Mouse (Mus musculus) embryonic facial prominence, embryonic 15.5 days (tissue): ENCODE results near the gene Tent4a. TPM values are rescaled to one million over a fixed set of nuclear protein-coding genes. Genes with fewer than 3 reads are reported as not detected.

Source experiments
- ATAC-seq: fragments of 200-750 bp; cut with Nextera tagmentation; 2 replicates; pipeline ENCODE4 v1.8.0; 2017; ENCODE audit warnings: low read depth, moderate TSS enrichment; ENCODE audit not compliant: insufficient number of reproducible peaks, low FRiP score, low TSS enrichment
- H3K27ac ChIP-seq: fragments of 300-500 bp; sonication (generic); replicated peaks from 2 replicates; pipeline ENCODE4 v1.5.1; 2015; ENCODE audit warnings: mild to moderate bottlenecking, inconsistent platforms
- H3K27me3 ChIP-seq: fragments of 300-500 bp; sonication (generic); 2 replicates; pipeline ENCODE4 v1.6.1; 2015; ENCODE audit warnings: inconsistent platforms
- H3K36me3 ChIP-seq: fragments of 300-500 bp; sonication (generic); 2 replicates; pipeline ENCODE4 v1.6.1; 2015; ENCODE audit warnings: mild to moderate bottlenecking, inconsistent platforms
- H3K4me1 ChIP-seq: fragments of 300-500 bp; sonication (generic); 2 replicates; pipeline ENCODE4 v1.6.1; 2015; ENCODE audit warnings: inconsistent platforms
- H3K4me2 ChIP-seq: fragments of 300-500 bp; sonication (generic); replicated peaks from 2 replicates; pipeline ENCODE4 v1.6.1; 2015; ENCODE audit warnings: mild to moderate bottlenecking, inconsistent platforms
- H3K4me3 ChIP-seq: fragments of 300-500 bp; sonication (generic); replicated peaks from 2 replicates; pipeline ENCODE4 v1.5.1; 2015; ENCODE audit warnings: mild to moderate bottlenecking, inconsistent platforms
- H3K9ac ChIP-seq: fragments of 300-500 bp; sonication (generic); 2 replicates; pipeline ENCODE4 v1.6.1; 2015; ENCODE audit warnings: inconsistent platforms
- H3K9me3 ChIP-seq: fragments of 300-500 bp; sonication (generic); replicated peaks from 2 replicates; pipeline ENCODE4 v1.6.1; 2016; ENCODE audit warnings: inconsistent platforms
- WGBS: fragments of 180-500 bp; shearing (Covaris S2); methylation state at CpG from one replicate; pipeline ENCODE4 v1.1.7; 2015; 5-methylcytosine and 5-hydroxymethylcytosine counted together
- polyA plus RNA-seq: library from polyadenylated mRNA; unstranded; fragments of >200 nt; fragmentation: Nextera tagmentation; extraction: Ambion mirVana; gene quantifications from 2 replicates; pipeline ENCODE4 v1.2.1, GENCODE M21; 2015

The Tent4a gene
- polyA plus RNA-seq, 1 experiment from 2014 or later: 6.0 TPM

DNA sequence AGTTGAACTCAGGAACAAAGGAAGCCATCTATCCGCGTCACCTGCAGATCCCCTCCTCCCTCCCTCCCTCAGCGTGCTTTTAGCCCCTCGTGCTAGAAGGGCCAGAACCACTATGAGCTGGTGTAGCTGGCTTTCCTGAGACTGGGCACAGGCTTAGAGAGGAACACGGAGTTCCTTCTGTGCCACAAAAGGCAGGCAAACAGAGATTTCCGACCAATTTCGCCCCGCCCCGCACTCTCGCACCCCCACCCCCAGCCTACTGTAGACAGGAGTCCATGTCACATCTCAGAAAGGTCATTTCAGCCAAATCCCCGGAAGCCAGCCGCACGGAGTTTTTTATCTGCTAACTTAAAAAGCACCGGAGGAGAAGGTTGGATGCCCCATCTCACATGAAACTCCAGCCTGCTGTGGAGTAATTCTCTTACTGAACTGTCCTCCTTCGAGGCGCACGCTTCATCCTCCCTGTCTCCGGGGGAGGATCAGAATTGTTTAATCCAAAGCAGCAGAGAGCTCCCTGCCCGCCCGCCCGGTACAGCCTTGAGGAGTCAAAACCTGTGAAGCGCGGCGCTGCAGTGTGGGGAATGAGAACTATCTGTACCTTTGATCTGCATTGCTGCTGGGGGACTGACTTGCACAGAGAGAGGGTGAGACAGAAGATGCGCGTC, 46.7 kb downstream of the Tent4a start:
- peak overlapping the region; percentile 17 for H3K4me3 ChIP-seq
- peaks cover 11% of the 10 kb centered on the region for H3K4me1 ChIP-seq
- no peak overlapping the region for H3K27ac ChIP-seq
- H3K36me3 ChIP-seq: no peaks in the 10 kb centered on the region
- H3K9ac ChIP-seq: no peak overlapping the region
- 2% methylated on average over 26 of the region's 26 CpGs for WGBS
- peak overlapping the region; percentile 44 for H3K4me2 ChIP-seq
- no peak for ATAC-seq
- H3K27me3 ChIP-seq: peaks cover 45% of the 10 kb centered on the region
- H3K9me3 ChIP-seq: no peaks in the 10 kb centered on the region

DNA sequence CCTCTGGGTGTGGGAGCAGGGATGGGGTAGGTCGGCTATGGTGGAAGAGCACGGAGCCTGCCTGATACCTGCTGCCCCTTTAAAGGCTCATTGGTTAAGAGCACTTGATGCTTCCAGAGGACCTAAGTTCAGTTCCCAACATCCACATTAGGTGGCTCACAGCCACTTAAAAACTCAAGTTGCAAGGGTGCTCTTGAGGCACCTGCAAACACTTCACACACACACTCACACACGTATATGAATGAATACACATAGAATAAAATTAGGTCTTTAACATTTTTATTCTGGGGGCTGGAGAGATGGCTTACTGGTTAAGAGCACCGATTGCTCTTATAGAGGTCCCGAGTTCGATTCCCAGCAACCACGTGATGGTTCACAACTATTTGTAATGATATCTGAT, 47.3 kb downstream of the Tent4a start:
- peak overlapping the region; percentile 17; the same call in 1 of the 2 replicates for H3K4me3 ChIP-seq
- H3K4me2 ChIP-seq: no peak overlapping the region; the same call in 1 of the 2 replicates
- H3K27ac ChIP-seq: no peak overlapping the region
- H3K9ac ChIP-seq: no peak overlapping the region
- peaks cover 48% of the 10 kb centered on the region for H3K27me3 ChIP-seq
- ATAC-seq: no peak
- no peaks in the 10 kb centered on the region for H3K9me3 ChIP-seq
- H3K36me3 ChIP-seq: no peaks in the 10 kb centered on the region
- H3K4me1 ChIP-seq: peaks cover 16% of the 10 kb centered on the region
- 82% methylated on average over 7 of the region's 7 CpGs for WGBS

DNA sequence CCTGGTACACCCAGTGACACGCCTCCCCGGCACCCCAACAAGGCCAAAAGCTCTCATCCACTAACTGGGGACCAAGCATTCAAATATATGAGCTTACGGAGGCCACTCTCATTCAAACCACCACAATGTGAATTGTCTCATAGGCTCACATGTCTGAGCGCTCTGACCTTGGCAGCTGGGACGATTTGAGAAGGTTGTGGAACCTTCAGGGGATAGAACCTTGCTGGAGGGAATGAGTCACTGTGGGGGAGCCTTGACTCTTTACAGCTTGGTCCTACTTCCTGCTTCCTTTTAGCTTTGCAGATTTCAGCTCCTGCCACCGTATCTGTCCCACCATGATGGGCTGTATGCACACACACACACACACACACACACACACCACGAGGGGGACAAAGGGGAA, 48.6 kb downstream of the Tent4a start:
- no peak for ATAC-seq
- 62% methylated on average over 7 of the region's 7 CpGs for WGBS
- H3K36me3 ChIP-seq: no peaks in the 10 kb centered on the region
- peaks cover 28% of the 10 kb centered on the region for H3K4me1 ChIP-seq
- H3K27ac ChIP-seq: no peak overlapping the region
- H3K4me3 ChIP-seq: no peak overlapping the region
- H3K9me3 ChIP-seq: no peaks in the 10 kb centered on the region
- H3K9ac ChIP-seq: no peak overlapping the region
- peaks cover 60% of the 10 kb centered on the region for H3K27me3 ChIP-seq
- H3K4me2 ChIP-seq: no peak overlapping the region

DNA sequence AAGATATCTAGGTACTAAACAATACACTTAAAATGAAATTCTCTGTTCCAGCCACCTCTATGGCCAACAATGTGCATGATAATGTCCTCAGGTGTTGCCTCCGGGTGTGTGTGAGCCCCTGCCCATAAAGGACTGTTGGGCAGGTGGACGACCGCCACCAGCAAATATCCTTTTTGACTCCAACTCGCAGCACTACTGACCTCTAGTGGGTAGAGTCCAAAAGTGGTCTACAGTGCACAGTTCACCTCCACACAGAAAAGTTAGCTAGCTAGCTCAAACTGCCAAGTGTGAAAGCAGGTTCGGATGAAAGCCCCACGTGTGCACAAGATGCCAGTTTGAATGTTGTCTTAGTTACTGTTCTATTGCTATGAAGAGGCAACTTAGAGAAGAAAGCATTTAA, 49.1 kb downstream of the Tent4a start:
- Histone ChIP-seq H3K9me3 (no peaks in the 10 kb centered on the region), H3K27ac (no peak overlapping the region), H3K4me2 (no peak overlapping the region), H3K4me1 (peaks cover 30% of the 10 kb centered on the region), H3K9ac (no peak overlapping the region), H3K27me3 (peaks cover 64% of the 10 kb centered on the region), H3K4me3 (no peak overlapping the region), H3K36me3 (no peaks in the 10 kb centered on the region)
- ATAC-seq: no peak
- 19% methylated on average over 6 of the region's 6 CpGs for WGBS

DNA sequence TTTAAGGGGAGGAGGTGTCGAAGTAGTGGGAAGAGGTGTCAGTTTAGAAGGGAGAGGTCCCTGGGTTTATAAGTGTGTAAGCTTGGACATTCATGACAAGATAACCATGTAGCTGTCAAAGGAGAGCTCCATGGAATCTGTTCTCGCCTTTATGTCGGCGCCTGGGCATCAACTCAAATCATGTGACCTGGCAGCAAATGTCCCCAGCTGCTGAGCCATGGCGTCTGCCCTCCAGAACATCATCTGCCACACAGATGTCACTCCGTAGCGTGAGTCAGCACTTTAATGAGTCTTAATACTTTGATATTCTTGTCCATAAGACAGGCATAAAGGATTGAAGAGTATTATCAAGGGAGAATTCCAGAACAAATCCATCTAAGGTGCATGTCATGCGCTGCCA, 51.7 kb downstream of the Tent4a start:
- Histone ChIP-seq H3K9me3 (no peaks in the 10 kb centered on the region), H3K4me1 (peaks cover 20% of the 10 kb centered on the region), H3K27ac (no peak overlapping the region), H3K27me3 (peaks cover 62% of the 10 kb centered on the region), H3K36me3 (no peaks in the 10 kb centered on the region), H3K4me2 (peak overlapping the region; percentile 54; the same call in 1 of the 2 replicates), H3K9ac (no peak overlapping the region), H3K4me3 (no peak overlapping the region)
- ATAC-seq: no peak
- 35% methylated on average over 8 of the region's 8 CpGs for WGBS

DNA sequence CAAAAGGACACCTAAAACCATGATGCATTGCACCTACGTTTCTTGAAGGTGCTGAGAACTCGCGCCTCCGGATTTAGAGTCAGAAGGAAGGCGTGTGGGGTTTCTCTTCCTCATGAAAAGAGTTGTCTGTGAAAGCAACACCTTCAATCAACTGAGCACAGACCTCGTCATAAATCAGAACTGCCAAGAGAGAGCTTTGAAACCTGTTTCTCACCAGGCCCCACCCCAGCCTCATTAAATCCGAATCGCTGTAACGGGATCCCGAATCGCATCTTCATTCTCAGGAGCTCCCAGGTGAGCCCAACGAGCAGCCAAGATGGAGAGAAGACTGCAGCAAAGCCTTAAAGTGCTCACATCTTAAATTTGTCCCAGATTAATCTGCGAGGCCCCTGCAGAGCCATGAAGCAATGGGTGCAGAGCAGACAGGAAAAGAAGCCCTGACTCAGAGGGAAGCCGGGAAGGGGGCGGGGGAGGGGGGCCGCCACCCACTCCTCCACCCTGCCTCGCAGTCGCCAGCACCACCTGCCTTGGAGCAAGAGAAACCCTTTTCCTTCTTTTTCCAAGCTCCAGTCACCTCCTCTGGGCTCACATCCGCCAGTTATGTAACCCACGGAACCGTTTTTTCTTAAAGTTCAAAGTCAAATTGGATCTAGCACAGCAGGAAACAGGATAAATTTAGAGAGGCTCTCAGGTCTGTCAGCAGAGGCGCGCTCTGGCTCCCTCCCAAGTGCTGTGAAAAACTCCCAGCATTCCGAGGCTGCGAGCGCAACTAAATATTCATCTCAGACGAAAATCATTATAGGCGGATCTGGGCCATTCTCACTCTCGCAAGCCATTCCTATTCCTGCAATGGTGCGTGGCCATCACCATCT, 52.5 kb downstream of the Tent4a start:
- Histone ChIP-seq H3K9ac (no peak overlapping the region), H3K27me3 (peaks cover 54% of the 10 kb centered on the region), H3K9me3 (no peaks in the 10 kb centered on the region), H3K4me1 (peaks cover 20% of the 10 kb centered on the region), H3K4me3 (peak overlapping the region; percentile 29), H3K27ac (no peak overlapping the region), H3K4me2 (peak overlapping the region; percentile 54), H3K36me3 (no peaks in the 10 kb centered on the region)
- ATAC-seq: peak; percentile 34; the same call in 1 of the 2 replicates
- under 1% methylated on average over 30 of the region's 30 CpGs for WGBS

DNA sequence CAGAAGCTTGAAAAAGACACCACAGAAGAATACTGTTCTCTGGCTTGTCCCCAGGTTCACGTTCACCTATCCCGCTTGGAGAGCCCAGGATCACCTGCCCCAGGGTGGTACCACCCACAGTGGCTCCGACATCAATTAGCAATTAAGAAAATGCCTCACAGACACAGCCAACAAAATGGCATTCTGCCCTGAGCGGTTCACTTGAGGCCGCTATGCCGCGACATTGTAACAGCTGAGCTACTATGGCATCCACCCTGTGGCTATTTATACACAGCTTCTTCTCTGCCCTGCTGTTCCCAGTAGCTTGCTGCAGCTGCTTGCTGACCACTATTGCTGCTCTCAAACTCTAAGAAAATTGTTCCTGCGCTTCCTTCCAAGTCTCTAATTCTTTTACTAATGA, 53.4 kb downstream of the Tent4a start:
- 10% methylated on average over 8 of the region's 8 CpGs for WGBS
- no peaks in the 10 kb centered on the region for H3K36me3 ChIP-seq
- peaks cover 20% of the 10 kb centered on the region for H3K4me1 ChIP-seq
- no peak for ATAC-seq
- H3K27me3 ChIP-seq: peaks cover 48% of the 10 kb centered on the region
- H3K27ac ChIP-seq: no peak overlapping the region
- H3K4me3 ChIP-seq: peak overlapping the region; percentile 29; the same call in 1 of the 2 replicates
- H3K9ac ChIP-seq: no peak overlapping the region
- H3K4me2 ChIP-seq: no peak overlapping the region; the same call in 1 of the 2 replicates
- no peaks in the 10 kb centered on the region for H3K9me3 ChIP-seq

DNA sequence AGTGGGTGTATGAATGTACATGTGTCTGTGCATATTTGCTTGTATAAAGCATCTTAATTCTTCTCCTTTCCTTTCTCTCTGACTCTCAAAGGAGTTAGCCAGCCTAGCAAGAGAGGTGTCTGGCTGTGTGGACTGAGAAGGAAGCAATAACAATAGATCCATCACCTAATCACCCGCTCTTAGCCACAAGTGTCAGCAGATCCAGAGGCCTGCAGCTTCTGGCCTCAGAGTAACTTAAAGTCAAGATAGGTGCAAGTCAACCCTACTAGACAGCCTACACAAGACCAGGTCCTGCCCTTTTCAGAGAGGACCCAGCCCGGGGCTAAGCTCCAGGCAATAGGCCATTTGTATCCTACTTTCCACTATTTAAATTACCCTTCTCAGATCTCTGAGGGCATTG, 54.5 kb downstream of the Tent4a start:
- no peak for ATAC-seq
- peaks cover 48% of the 10 kb centered on the region for H3K27me3 ChIP-seq
- H3K27ac ChIP-seq: no peak overlapping the region
- WGBS: 82% methylated on average over 2 of the region's 2 CpGs
- H3K9me3 ChIP-seq: no peaks in the 10 kb centered on the region
- H3K4me3 ChIP-seq: no peak overlapping the region
- no peak overlapping the region for H3K9ac ChIP-seq
- H3K36me3 ChIP-seq: no peaks in the 10 kb centered on the region
- no peak overlapping the region for H3K4me2 ChIP-seq
- peaks cover 20% of the 10 kb centered on the region for H3K4me1 ChIP-seq

DNA sequence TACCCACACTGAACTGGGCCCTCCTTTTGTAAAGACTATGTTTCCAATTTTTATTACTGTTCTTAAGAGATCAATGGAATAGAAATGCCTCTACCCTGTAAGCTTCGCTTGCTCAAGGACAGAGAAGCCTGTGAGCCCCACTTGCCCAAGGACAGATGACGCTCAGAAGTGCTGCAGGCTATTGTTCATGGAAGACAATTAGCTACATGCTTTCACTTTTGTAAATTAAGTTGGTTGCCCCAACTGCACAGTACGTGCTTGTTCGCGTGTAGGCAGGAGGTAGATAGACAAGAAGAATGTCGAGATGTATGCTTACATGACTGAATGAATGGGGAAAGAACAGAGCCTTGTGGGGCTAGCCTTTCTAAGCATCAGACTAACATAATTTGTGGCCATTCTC, 55.7 kb downstream of the Tent4a start:
- Histone ChIP-seq H3K27me3 (peaks cover 39% of the 10 kb centered on the region), H3K27ac (no peak overlapping the region), H3K4me2 (no peak overlapping the region), H3K36me3 (no peaks in the 10 kb centered on the region), H3K4me3 (no peak overlapping the region), H3K4me1 (peaks cover 20% of the 10 kb centered on the region), H3K9me3 (no peaks in the 10 kb centered on the region), H3K9ac (no peak overlapping the region)
- 81% methylated on average over 6 of the region's 6 CpGs for WGBS
- no peak for ATAC-seq

DNA sequence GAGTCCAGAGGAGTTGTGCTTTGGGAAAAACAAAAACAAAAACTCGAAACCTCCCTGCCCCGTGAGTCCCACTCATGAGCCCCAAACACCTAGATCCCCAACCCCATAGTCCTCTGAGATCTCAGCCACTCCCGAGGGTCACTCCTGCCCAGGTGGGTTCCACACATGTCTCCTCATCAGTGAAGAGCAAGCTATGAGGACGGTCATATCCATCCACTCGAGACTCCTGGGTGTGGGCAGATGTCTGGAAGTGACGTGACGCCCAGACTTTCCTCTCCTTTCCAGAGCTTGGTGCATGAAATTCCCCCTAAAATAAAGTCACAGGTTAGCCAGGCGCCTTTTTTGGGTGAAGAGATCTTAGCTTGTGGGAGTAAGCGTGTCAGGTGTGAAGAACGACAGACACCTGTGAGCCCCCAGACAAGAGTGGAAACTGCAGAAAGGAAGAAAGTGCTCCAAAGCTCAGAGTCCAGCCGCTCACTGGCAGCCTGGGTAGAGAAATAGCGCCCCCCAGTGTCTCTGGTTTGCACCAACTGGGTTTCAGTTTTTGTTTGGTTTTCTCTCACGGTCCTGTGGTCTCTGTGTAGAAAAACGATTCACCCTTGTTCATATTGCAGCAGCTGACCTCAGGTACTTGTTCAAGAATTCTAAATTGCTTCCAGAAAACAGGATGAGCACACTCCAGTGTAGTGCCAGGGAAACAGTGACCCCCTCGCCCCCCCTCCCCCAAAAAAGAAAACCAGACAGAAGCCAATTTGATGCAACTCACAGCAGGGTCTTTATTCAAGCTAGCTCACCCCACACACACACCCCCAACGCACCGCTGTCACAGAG, 73.6 kb downstream of the Tent4a start:
- WGBS: 40% methylated on average over 17 of the region's 17 CpGs
- Histone ChIP-seq H3K9me3 (no peaks in the 10 kb centered on the region), H3K9ac (no peak overlapping the region), H3K4me2 (no peak overlapping the region), H3K27me3 (no peaks in the 10 kb centered on the region), H3K36me3 (no peaks in the 10 kb centered on the region), H3K4me3 (no peak overlapping the region), H3K27ac (no peak overlapping the region), H3K4me1 (no peaks in the 10 kb centered on the region)
- no peak for ATAC-seq
